Mouse (Mus musculus) cortical plate, adult 2 months (tissue): ENCODE results near the gene Srsf7. TPM values are rescaled to one million over a fixed set of nuclear protein-coding genes. Genes with fewer than 3 reads are reported as not detected.
A peak's percentile ranks its signal among the peaks of the same experiment; 100 is the strongest.

Experiments
- H3K27ac ChIP-seq: fragments of 200-500 bp; 2 replicates; pipeline ENCODE4 v1.5.1; 2012; ENCODE audit warnings: low read length, control low read depth, inconsistent platforms; ENCODE audit not compliant: insufficient read depth
- H3K4me1 ChIP-seq: fragments of 200-500 bp; 2 replicates; pipeline ENCODE4 v1.6.1; 2011; ENCODE audit warnings: low read length; ENCODE audit not compliant: control insufficient read depth, insufficient read depth
- H3K4me3 ChIP-seq: fragments of 200-500 bp; 2 replicates; pipeline ENCODE4 v1.5.1; 2011; ENCODE audit warnings: mild to moderate bottlenecking, low read length, control low read depth; ENCODE audit not compliant: insufficient read depth
- CTCF ChIP-seq: fragments of 200-500 bp; IDR thresholded peaks from 2 replicates; pipeline ENCODE4 v1.5.1; 2011; ENCODE audit warnings: mild to moderate bottlenecking, control low read depth, low read length; ENCODE audit not compliant: insufficient read depth; ENCODE audit errors: extremely low read depth
- POLR2A ChIP-seq: fragments of 200-500 bp; IDR thresholded peaks from 2 replicates; pipeline ENCODE4 v1.6.1; 2011; ENCODE audit warnings: mild to moderate bottlenecking, low read length, control low read depth; ENCODE audit not compliant: insufficient read depth; ENCODE audit errors: extremely low read depth
- polyA plus RNA-seq: library from polyadenylated mRNA; depleted of rRNA; stranded (reverse); fragments of >200 nt; gene quantifications from 2 replicates; pipeline ENCODE4 v1.2.3, GENCODE M21; 2012

Srsf7 gene
- polyA plus RNA-seq, 1 experiment, result 137 TPM

- no peak for TF ChIP-seq POLR2A
- no peak for TF ChIP-seq CTCF
These were observed 33.0 kb downstream of the Srsf7 start for GRCm38 (mm10) chr17:80174146-80174545.

GRCm38 (mm10) chr17:80173708-80174107 is 33.4 kb downstream of the Srsf7 start:
- Histone ChIP-seq H3K4me3 (no peak overlapping the region), H3K27ac (no peak overlapping the region), H3K4me1 (peaks cover 2% of the 10 kb centered on the region)
- no peak for TF ChIP-seq POLR2A

More at GRCm38 (mm10) chr17:80174146-80174545, 33.0 kb downstream of the Srsf7 start:
- Histone ChIP-seq H3K27ac (no peak overlapping the region), H3K4me3 (no peak overlapping the region), H3K4me1 (peaks cover 1% of the 10 kb centered on the region; the same call in 1 of the 2 replicates)

GRCm38 (mm10) chr17:80172761-80173160 is 34.3 kb downstream of the Srsf7 start:
- no peak for TF ChIP-seq CTCF
- TF ChIP-seq POLR2A, result no peak
- Histone ChIP-seq H3K4me3 (no peak overlapping the region), H3K27ac (no peak overlapping the region), H3K4me1 (peaks cover 6% of the 10 kb centered on the region)

GRCm38 (mm10) chr17:80171948-80172347 is 35.2 kb downstream of the Srsf7 start:
- TF ChIP-seq POLR2A, result no peak
- TF ChIP-seq CTCF, result no peak
- H3K4me3 ChIP-seq, result no peak overlapping the region
- peaks cover 13% of the 10 kb centered on the region for H3K4me1 ChIP-seq
- no peak overlapping the region for H3K27ac ChIP-seq

- Histone ChIP-seq H3K4me1 (peaks cover 15% of the 10 kb centered on the region), H3K4me3 (no peak overlapping the region), H3K27ac (no peak overlapping the region)
- TF ChIP-seq CTCF (no peak), POLR2A (no peak)
These were observed 36.2 kb downstream of the Srsf7 start for GRCm38 (mm10) chr17:80170951-80171350.

GRCm38 (mm10) chr17:80169792-80170191 is 37.3 kb downstream of the Srsf7 start:
- no peak for TF ChIP-seq POLR2A
- TF ChIP-seq CTCF, result no peak
- Histone ChIP-seq H3K4me1 (peaks cover 16% of the 10 kb centered on the region), H3K27ac (no peak overlapping the region), H3K4me3 (no peak overlapping the region)

GRCm38 (mm10) chr17:80168425-80169182 is 38.5 kb downstream of the Srsf7 start:
- TF ChIP-seq POLR2A, result no peak
- no peak for TF ChIP-seq CTCF
- Histone ChIP-seq H3K27ac (peak overlapping the region; percentile 25; the same call in 1 of the 2 replicates), H3K4me1 (peaks cover 16% of the 10 kb centered on the region), H3K4me3 (no peak overlapping the region)

GRCm38 (mm10) chr17:80167851-80168251 is 39.3 kb downstream of the Srsf7 start:
- Histone ChIP-seq H3K4me1 (peaks cover 16% of the 10 kb centered on the region), H3K4me3 (no peak overlapping the region), H3K27ac (peak overlapping the region; percentile 27; the same call in 1 of the 2 replicates)
- TF ChIP-seq POLR2A, result no peak
- TF ChIP-seq CTCF, result no peak

- H3K4me1 ChIP-seq, result peaks cover 16% of the 10 kb centered on the region
- TF ChIP-seq CTCF (no peak), POLR2A (no peak)
- no peak overlapping the region for H3K4me3 ChIP-seq
- H3K27ac ChIP-seq, result peak overlapping the region; percentile 27; the same call in 1 of the 2 replicates
These were observed 39.7 kb downstream of the Srsf7 start for GRCm38 (mm10) chr17:80167436-80167835.

GRCm38 (mm10) chr17:80166346-80166745 is 40.8 kb downstream of the Srsf7 start:
- H3K27ac ChIP-seq, result peak overlapping the region; percentile 27; the same call in 1 of the 2 replicates
- H3K4me3 ChIP-seq, result no peak overlapping the region
- no peak for TF ChIP-seq POLR2A
- TF ChIP-seq CTCF, result no peak
- H3K4me1 ChIP-seq, result peaks cover 16% of the 10 kb centered on the region
